Mouse (Mus musculus) C2C12 (cell line): ENCODE data around the gene Agrp. TPM values are rescaled to one million over a fixed set of nuclear protein-coding genes. Genes with fewer than 3 reads are reported as not detected.
"Not testable (repeated sequence)": the region's sequence is repeated elsewhere in the genome, so short reads cannot be mapped to it uniquely, and the experiment has no call there.

ENCODE experiments used
- H3K27me3 ChIP-seq: one replicate; pipeline ENCODE4 v1.6.1; 2011; ENCODE audit not compliant: control insufficient read depth, insufficient read depth, insufficient read length
- H3K36me3 ChIP-seq: one replicate; pipeline ENCODE4 v1.6.1; 2011; ENCODE audit not compliant: control insufficient read depth, insufficient read depth
- H3K4me3 ChIP-seq: one replicate; pipeline ENCODE4 v1.5.1; 2011; ENCODE audit warnings: mild to moderate bottlenecking, control low read depth; ENCODE audit not compliant: poor library complexity, insufficient read depth, severe bottlenecking
- H3K79me2 ChIP-seq: one replicate; pipeline ENCODE4 v1.6.1; 2011; ENCODE audit not compliant: control insufficient read depth, insufficient read depth
- H3K79me3 ChIP-seq: one replicate; pipeline ENCODE4 v1.6.1; 2011; ENCODE audit warnings: low read depth, control low read depth
- H3ac ChIP-seq: one replicate; pipeline ENCODE3; 2011; ENCODE audit warnings: low read depth; ENCODE audit not compliant: control insufficient read depth, insufficient read length
- CEBPB ChIP-seq: IDR thresholded peaks from one replicate; pipeline ENCODE4 v1.6.1; 2011; ENCODE audit warnings: low read depth, mild to moderate bottlenecking, control low read depth, moderate library complexity
- CTCF ChIP-seq: IDR thresholded peaks from one replicate; pipeline ENCODE4 v1.5.1; 2011; ENCODE audit not compliant: control insufficient read depth, insufficient read depth, insufficient read length
- FOSL1 ChIP-seq: IDR thresholded peaks from one replicate; pipeline ENCODE4 v1.8.0; 2011; ENCODE audit warnings: mild to moderate bottlenecking, low read length; ENCODE audit not compliant: poor library complexity, insufficient read depth, severe bottlenecking
- MAX ChIP-seq: IDR thresholded peaks from one replicate; pipeline ENCODE4 v1.6.1; 2011; ENCODE audit warnings: mild to moderate bottlenecking, control low read depth
- MYOD1 ChIP-seq: IDR thresholded peaks from one replicate; pipeline ENCODE4 v1.6.1; 2011; ENCODE audit warnings: low read depth; ENCODE audit not compliant: control insufficient read depth, insufficient read length
- MYOG ChIP-seq: IDR thresholded peaks from one replicate; pipeline ENCODE4 v1.6.1; 2011; ENCODE audit not compliant: control insufficient read depth, insufficient read length; ENCODE audit errors: extremely low read depth
- USF1 ChIP-seq: IDR thresholded peaks from one replicate; pipeline ENCODE4 v1.6.1; 2011; ENCODE audit warnings: low read depth, mild to moderate bottlenecking, control low read depth, moderate library complexity
- polyA plus RNA-seq: library from polyadenylated mRNA; unstranded; fragments of >200 nt; fragmentation: generic; extraction: Trizol; gene quantifications from one replicate; pipeline ENCODE4 v1.2.1, GENCODE M21; 2012; ENCODE audit warnings: missing spikeins

Agrp gene
- polyA plus RNA-seq, 1 experiment: 0.18 TPM

GRCm38 (mm10) chr8:105607684-105608083 lies 29.5 kb downstream of the Agrp start:
- Histone ChIP-seq H3K79me3 (peaks cover 41% of the 10 kb centered on the region), H3ac (no peak overlapping the region), H3K27me3 (no peaks in the 10 kb centered on the region), H3K79me2 (peaks cover 72% of the 10 kb centered on the region), H3K36me3 (no peaks in the 10 kb centered on the region), H3K4me3 (no peak overlapping the region)
- TF ChIP-seq MYOD1 (no peak), USF1 (no peak), CTCF (no peak), MYOG (no peak), CEBPB (no peak), FOSL1 (no peak), MAX (no peak)

GRCm38 (mm10) chr8:105607062-105607461 lies 30.1 kb downstream of the Agrp start:
- Histone ChIP-seq H3K36me3 (no peaks in the 10 kb centered on the region), H3K79me2 (peaks cover 66% of the 10 kb centered on the region), H3ac (peak overlapping the region; percentile 26), H3K79me3 (peaks cover 37% of the 10 kb centered on the region), H3K27me3 (no peaks in the 10 kb centered on the region), H3K4me3 (no peak overlapping the region)
- TF ChIP-seq MYOD1: no peak
- TF ChIP-seq MAX: no peak
- TF ChIP-seq MYOG: no peak
- TF ChIP-seq USF1: no peak
- TF ChIP-seq FOSL1: no peak
- no peak for TF ChIP-seq CTCF
- TF ChIP-seq CEBPB: no peak

DNA sequence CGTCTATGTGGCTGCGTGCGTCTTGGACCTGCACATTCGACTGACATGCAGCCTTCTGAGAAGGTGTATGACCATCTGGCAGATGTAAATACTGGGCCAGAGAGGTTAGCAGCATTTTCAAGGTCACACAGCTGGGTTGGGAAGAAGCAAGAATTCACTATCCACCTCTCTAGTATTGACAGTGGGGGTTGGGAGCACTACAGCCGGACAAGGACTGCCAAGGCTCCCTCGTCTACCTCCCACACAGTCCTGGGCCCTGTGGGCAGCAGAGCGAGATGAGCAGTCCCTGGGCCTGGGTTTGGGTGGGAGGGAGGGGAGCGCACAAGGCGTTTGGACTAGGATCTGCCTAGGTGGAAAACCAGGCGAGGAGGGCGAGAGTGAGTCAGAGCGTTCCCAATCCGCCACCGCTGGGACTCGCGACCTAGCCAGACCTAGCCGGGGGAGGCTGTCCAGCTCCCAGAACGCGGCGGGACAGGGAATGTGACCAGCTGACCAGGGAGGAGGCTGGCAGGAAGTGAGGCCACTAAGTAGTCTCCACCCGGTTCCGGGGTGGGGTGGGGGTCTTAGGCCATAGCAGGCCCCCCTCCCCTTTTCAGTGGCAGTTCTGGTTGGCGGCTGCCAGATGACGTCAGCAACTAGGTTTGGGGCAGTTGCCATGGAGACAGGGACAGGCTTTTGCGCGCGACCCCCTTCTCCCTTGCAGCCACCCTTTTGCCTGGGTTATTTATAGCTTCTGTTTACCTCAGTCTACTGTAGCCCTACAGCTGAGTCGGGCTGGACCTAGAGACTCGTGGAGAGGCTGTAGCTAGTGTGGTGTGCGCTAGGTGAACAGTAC lies 30.8 kb downstream of the Agrp start:
- H3K79me3 ChIP-seq: peaks cover 35% of the 10 kb centered on the region
- H3K4me3 ChIP-seq: peak overlapping the region; percentile 68
- H3ac ChIP-seq: peak overlapping the region; percentile 99
- peaks cover 60% of the 10 kb centered on the region for H3K79me2 ChIP-seq
- H3K36me3 ChIP-seq: no peaks in the 10 kb centered on the region
- TF ChIP-seq FOSL1 (no peak), MYOD1 (no peak), CEBPB (no peak), MAX (no peak), MYOG (no peak), USF1 (peak; percentile 23)
- no peaks in the 10 kb centered on the region for H3K27me3 ChIP-seq

- Histone ChIP-seq H3ac (peak overlapping the region; percentile 99), H3K27me3 (no peaks in the 10 kb centered on the region), H3K36me3 (no peaks in the 10 kb centered on the region), H3K79me3 (peaks cover 31% of the 10 kb centered on the region), H3K4me3 (peak overlapping the region; percentile 68), H3K79me2 (peaks cover 53% of the 10 kb centered on the region)
- TF ChIP-seq CTCF (no peak), FOSL1 (no peak), MAX (no peak), CEBPB (no peak), MYOG (no peak), USF1 (no peak), MYOD1 (no peak)
Observed at GRCm38 (mm10) chr8:105605491-105606188, 31.6 kb downstream of the Agrp start.

DNA sequence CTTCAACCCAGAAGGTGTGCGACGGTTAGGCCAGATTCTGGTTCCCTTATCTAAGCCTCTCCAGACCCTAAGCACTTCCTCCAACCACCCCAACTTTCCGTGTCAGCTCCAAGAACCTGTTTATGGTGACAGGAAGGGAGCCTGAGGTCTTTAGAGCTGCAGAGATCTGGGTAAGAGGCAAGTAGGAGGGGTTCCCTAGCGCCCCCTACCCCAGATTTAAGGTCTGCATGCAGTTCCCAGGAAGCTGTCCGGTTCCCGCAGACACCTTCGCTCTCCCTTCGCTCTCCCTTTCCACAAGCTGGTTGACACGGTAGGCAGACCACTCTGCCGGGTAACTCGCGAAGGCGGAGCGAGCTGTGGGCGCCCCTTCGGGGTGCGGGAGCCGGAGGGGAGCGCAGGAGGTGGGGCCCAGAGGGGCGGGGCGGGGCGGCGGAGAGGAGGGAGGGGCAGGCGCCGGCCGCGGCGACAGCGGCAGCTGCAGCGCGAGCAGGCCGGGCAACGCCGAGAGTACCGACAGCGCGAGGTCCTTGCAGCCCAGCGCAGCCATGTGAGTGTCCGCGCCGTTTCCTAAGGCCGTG lies 32.3 kb downstream of the Agrp start, which contains the start of gene Ripor1:
Gene Ripor1, plus strand, starts transcription at position 452 of the 578 bp plus-strand sequence.
- Histone ChIP-seq H3K4me3 (peak within 1 kb of the TSS; percentile 68), H3K79me2 (peaks cover 46% of the 10 kb centered on the region), H3K36me3 (no peaks in the 10 kb centered on the region), H3K79me3 (peaks cover 26% of the 10 kb centered on the region), H3K27me3 (no peaks in the 10 kb centered on the region), H3ac (peak within 1 kb of the TSS; percentile 99)
- TF ChIP-seq MAX: no peak
- no peak for TF ChIP-seq USF1
- TF ChIP-seq MYOG: no peak
- TF ChIP-seq CEBPB: no peak
- peak; percentile 0 for TF ChIP-seq CTCF
- peak; percentile 14 for TF ChIP-seq MYOD1
- no peak for TF ChIP-seq FOSL1

GRCm38 (mm10) chr8:105602540-105602939 lies 34.7 kb downstream of the Agrp start:
- Histone ChIP-seq H3K79me3 (peaks cover 10% of the 10 kb centered on the region), H3K79me2 (peaks cover 22% of the 10 kb centered on the region)
- not testable (repeated sequence) for H3K27me3 ChIP-seq, H3K36me3 ChIP-seq, H3K4me3 ChIP-seq, H3ac ChIP-seq
